In the genomic region with DNA sequence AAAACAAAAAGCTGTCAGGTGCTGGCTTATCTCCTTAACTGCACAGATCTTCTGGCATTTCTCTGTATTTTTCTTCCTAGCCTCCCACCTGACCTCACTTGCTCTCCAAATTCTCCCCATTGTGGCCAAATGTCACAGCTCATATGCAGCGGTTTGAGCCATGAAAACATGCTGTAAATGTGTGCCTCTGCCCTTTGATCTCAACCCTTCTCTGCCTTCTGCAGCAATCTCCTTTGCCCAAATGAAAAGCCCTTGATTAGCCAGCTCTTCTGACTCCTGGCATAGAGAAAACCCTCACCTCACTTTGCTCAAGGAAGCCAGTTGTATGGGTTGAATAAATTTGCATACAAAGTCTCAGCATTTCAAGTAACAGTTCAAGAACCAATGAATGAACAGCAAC, we compare ENCODE assay signal across 20 mouse cellular contexts.
"Had no signal": no experiment of that assay in that cellular context is flagged by ENCODE, and none has a peak within 500 bp of the region (broad histone marks: within the 10 kb centered on the region; RNA-seq: fewer than 3 reads in every experiment).

No protein-coding gene starts in this region.

- H3K9ac ChIP-seq: intestine, embryonic 15.5 days; limb, embryonic 12.5 days; limb, embryonic 15.5 days; liver, embryonic 14.5 days; liver, postnatal 0 days; lung, embryonic 14.5 days; neural tube, embryonic 12.5 days; neural tube, embryonic 15.5 days had no signal

- DNase-seq: kidney, postnatal 36 days; left cerebral cortex, postnatal 4 days; liver, postnatal 0 days; lung, embryonic 14.5 days; right cerebral cortex, adult 18-20 months; right cerebral cortex, postnatal 14 days; right cerebral cortex, postnatal 4 days; thymus, adult 2 months; thymus, postnatal 14 days; thymus, postnatal 4 days had no signal

- H3K4me2 ChIP-seq: intestine, embryonic 15.5 days; limb, embryonic 12.5 days; limb, embryonic 15.5 days; liver, embryonic 11.5 days; lung, embryonic 14.5 days; neural tube, embryonic 12.5 days; neural tube, embryonic 15.5 days had no signal

- ATAC-seq: intestine, embryonic 15.5 days; liver, postnatal 0 days; lung, postnatal 0 days had no signal

- H3K4me3 ChIP-seq: intestine, embryonic 15.5 days; limb, embryonic 12.5 days; limb, embryonic 15.5 days; neural tube, embryonic 12.5 days; neural tube, embryonic 15.5 days had no signal

- H3K27ac ChIP-seq: intestine, embryonic 15.5 days; limb, embryonic 12.5 days; limb, embryonic 15.5 days; liver, embryonic 14.5 days; macrophage; neural tube, embryonic 12.5 days; neural tube, embryonic 15.5 days; stomach, postnatal 0 days had no signal

- H3K36me3 ChIP-seq: intestine, embryonic 15.5 days; limb, embryonic 12.5 days; limb, embryonic 15.5 days; neural tube, embryonic 12.5 days; neural tube, embryonic 15.5 days had no signal

- H3K9me3 ChIP-seq: intestine, embryonic 15.5 days; limb, embryonic 12.5 days; limb, embryonic 15.5 days; neural tube, embryonic 12.5 days; neural tube, embryonic 15.5 days had no signal

- H3K27me3 ChIP-seq: intestine, embryonic 15.5 days; limb, embryonic 12.5 days; limb, embryonic 15.5 days; neural tube, embryonic 12.5 days; neural tube, embryonic 15.5 days had no signal
